Mouse (Mus musculus): ENCODE measurements around the gene Fkbp2.

DNA sequence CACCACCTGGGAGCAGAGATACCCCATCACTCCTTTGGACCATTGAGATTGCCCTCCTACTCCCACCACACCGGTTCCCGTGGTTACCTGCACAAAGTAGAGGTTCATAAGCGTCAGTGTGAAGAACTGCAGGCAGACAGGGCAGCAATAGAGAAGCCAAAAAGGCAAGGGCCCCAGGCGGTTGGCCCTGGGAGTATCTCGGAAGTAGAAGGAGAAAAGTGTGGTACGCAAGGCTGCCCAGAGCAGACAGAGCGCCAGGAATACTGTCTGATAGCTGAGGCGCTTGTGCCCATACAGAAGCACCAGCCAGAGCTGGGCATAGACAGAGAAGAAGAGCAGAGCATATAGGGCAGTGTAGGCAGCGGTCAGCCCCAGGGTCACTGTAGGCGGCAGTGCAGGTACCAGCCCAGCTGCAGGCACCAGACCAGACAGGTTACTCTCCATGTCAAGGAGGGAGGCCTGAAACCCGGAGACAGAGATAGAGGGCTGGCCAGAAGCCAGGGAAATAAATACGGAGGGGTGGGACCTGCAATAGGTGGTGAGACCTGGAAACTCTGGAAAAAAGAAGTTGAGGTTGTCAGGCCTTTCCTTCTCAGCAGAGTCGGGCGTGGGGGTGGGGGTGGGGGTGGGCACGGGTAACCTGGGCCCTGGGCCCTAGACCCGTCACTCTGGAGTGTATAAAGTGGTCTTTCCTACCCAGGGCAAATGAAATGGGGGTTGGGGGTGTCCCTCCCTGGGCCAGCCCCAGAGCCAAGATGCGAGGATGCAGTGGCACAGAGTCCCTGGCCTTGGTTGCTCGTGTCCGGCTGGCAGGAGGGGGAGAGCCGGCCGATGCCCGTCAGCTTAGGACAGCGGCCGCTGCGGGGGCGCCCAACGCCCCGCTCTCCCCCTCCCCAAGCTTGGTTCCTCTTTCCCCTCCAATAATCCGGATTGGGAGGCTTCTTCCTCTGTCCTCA is 39.6 kb downstream of the Fkbp2 start:
- TF ChIP-seq POLR2A (IDR thresholded peaks at IDR 0.05; ENCODE audit: control insufficient read depth, low read depth, low read length) (no peak), CTCF (IDR thresholded peaks at IDR 0.05; ENCODE audit: control insufficient read depth, insufficient read depth, insufficient replicate concordance, low read depth, low read length) (no peak)

Measured in testis, adult 2 months (tissue).